Mouse (Mus musculus) urinary bladder, postnatal 4 days (tissue): Measurements from ENCODE around the gene Crisp4.

Experiments
- DNase-seq, 2 experiments: peaks; one replicate each; pipeline ENCODE4 v3.0.0; 2021 to 2022; ENCODE audit warnings: low spot score in 2 of 2

The Crisp4 gene

GRCm38 (mm10) chr1:18145802-18146201 lies at the start of gene Crisp4:
TSS of gene Crisp4 (minus strand) at chr1:18145902.
- DNase-seq: no peak

DNA sequence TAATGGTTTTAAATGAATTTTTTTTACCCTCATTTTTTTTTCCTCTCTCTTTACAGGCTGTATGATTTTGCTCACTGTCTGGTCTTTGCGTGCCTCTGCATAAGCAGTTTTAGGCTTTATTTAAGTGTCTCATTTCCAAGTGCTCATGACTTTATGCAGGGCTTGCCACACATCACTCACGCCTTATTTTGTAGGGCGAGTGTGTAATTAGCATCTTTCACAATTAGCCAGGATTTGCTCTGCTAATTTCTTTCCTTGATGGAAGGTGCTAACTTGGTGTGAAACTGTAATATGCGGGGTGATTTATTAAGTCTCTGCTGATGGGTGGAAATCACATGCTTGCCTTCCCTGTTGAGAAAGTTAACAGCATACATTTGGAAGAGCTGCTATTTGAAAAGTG lies 46.0 kb upstream of the Crisp4 start:
- no peak for DNase-seq

DNA sequence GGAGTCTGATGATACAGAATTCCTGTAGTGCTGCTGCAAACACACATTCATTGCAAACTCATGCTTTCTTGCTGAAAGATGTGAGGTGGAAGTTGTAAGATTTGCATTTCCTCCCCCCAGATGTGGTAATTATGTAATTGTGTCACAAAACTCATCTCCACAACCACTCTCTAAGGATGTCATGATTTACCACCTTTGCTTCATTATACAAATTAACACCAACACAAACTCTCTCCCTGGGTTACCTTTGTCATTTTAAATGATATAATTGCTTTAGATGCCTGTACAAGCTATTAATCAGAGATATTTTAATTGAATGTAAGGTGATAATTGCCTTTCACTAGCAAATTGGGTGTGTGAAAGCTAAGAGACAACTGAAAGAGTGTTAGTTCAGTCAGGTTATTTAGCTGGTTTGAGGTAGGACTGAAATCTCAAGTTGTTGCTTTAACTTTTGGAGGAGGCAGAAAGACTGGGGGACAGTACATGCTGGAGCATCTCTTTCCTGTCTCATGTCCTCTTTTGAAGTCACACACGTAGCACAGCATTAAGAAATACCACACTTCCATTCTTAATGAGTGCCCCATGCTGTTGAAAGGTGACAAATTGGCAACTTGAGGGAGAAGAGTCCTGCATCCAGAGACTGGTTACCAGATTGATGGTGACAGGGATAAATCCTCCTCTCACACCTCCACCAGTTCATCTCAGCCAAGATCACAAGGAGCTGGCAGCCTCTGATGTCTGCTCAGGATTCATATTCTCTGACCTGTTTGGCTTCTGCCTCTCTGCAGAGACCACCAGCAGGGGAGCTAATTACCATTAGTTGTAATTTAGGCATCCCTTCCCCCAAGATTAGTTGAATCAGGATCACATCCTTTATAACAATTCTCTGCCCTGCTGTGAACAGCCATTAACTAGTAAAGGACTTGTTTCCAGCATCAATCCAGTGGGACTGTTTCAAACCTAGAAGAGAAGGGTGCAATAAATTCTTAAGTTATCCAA lies 45.3 kb upstream of the Crisp4 start:
- no peak for DNase-seq

DNA sequence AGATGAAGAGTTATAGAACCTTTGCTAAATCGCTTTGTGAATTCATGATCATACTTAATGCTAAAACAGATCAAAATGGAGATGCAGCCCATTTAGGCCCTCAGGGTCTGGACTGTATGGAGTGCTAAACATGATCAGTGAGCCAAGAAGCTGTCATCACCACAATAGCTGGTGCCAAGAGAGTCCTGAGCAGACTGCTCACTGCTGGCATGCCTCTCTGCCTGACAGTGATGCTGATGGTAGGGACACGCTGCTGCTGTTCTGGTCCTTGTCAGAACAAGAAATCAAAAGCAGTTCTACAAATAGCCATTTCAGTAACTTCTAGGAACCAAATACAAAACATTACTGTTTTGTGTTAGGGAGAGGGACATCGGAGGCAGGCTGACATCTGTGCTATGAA lies 35.5 kb upstream of the Crisp4 start:
- DNase-seq: no peak

- no peak for DNase-seq
Observed at GRCm38 (mm10) chr1:18170573-18170972, 24.9 kb upstream of the Crisp4 start.

DNA sequence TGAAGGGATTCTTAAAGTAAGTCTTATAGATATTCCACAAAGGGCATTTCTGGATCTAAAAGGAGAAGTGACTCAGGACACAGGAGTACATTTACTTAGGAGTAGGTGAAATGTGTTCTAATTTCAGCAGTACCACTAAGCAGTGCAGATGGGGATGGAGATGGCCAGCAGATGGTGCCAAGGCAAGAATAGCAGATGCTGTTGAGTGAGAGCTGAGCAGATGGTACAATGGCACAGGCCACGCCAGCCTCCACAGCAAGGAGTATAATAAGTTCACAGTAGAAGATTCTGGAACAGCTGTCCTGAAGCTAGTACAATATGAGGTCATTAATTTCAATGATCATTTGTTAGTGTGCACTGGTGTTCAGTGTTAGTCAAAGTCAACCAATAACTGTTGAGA lies 22.6 kb upstream of the Crisp4 start:
- no peak for DNase-seq

GRCm38 (mm10) chr1:18159082-18159481 lies 13.4 kb upstream of the Crisp4 start:
- no peak for DNase-seq

- no peak for DNase-seq
Observed at GRCm38 (mm10) chr1:18148211-18148610, 2.5 kb upstream of the Crisp4 start.

- DNase-seq: no peak
Observed at GRCm38 (mm10) chr1:18131691-18132090, 14.0 kb downstream of the Crisp4 start.

DNA sequence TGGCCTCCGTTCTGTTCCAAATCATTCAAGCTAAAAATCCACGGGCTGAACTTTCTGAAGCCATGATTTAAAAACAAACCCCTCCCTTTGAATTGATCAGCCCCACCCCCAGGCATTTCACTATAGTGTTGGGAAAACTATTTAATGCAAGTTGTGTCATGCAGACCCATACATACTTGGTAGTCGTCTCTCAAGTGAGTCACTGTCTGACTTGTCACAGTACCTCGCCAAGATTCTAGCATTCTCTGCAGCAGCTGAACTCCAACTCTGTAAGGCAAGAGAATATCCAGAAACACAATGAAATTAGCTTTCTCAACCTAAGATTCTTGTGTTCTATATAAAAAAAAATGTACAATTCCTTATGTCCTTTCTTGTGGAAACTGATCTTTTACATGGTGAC lies 15.7 kb downstream of the Crisp4 start:
- DNase-seq: no peak

- DNase-seq: no peak
Observed at GRCm38 (mm10) chr1:18106720-18107355, 38.9 kb downstream of the Crisp4 start.

- DNase-seq: no peak
Observed at GRCm38 (mm10) chr1:18105866-18106529, 39.7 kb downstream of the Crisp4 start.

DNA sequence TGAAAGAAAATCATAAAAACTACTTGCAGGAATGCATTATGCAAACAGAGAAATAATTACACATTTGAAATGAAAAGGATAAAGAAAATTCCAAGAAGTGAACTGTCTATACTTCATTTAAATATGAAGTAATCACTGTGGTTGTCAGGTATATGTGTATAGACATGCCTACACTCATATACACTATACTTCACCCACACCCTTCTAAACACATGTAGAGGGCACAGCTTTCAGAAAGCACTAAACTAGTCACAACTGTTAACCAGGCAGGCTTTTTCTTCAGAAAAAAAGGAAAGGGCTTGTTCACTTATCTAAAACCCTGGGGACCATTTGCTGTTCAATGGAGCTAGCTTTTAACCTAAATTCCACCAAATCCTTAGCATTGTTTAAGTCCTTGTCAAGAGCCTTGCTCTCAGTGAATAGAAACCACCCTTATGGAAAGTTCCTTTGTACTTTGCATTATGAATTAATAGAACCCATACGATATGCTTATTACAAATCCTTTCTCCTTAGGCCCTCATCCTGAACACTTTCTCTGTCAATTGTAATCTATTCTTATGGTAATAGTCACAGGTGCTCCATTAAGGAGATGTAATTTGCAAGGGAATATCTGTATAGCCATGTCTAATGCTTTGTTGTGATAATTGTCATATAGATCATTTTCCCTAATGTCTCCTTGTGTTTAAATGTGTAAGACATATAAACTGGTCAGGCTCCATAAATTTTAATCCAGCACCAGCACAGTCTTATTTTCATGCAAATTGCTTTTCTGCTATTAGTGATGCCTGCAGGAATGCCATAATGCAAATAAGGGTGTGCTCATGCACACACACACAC lies 40.5 kb downstream of the Crisp4 start:
- no peak for DNase-seq
